Mouse (Mus musculus): ENCODE results near the gene Axl. TPM values are rescaled to one million over a fixed set of nuclear protein-coding genes. Genes with fewer than 3 reads are reported as not detected.
A peak's percentile ranks its signal among the peaks of the same experiment; 100 is the strongest.

The Axl gene
- polyA plus RNA-seq, 1 experiment from 2014 or later: 114 TPM

GRCm38 (mm10) chr7:25816241-25816919, 27.9 kb upstream of the Axl start, which contains the start of gene Cyp2s1:
Gene Cyp2s1 (minus strand): TSS chr7:25816913.
- no peaks in the 10 kb centered on the region for H3K9me3 ChIP-seq (ENCODE audit: control insufficient read depth, low read length)
- H3K36me3 ChIP-seq (ENCODE audit: control insufficient read depth, insufficient read depth, low read length): no peaks in the 10 kb centered on the region
- H3K4me2 ChIP-seq (ENCODE audit: low read depth, low read length): peak within 1 kb of the TSS; percentile 90
- DNase-seq (ENCODE audit: low spot score) (peak; percentile 48), ATAC-seq (ENCODE audit: low read depth) (peak; percentile 63; the same call in 1 of the 2 replicates)
- peak within 1 kb of the TSS; percentile 46 for H3K4me3 ChIP-seq (ENCODE audit: low read depth, low read length)
- peak within 1 kb of the TSS; percentile 68 for H3K9ac ChIP-seq (ENCODE audit: low read depth, low read length)
- no peak within 1 kb of the TSS for H3K27ac ChIP-seq (replicated peaks; ENCODE audit: low read depth, low read length)
- 1% methylated on average over 36 of the region's 40 CpGs for WGBS
- H3K4me1 ChIP-seq (ENCODE audit: control insufficient read depth, insufficient read depth, low read length): peaks cover 10% of the 10 kb centered on the region; the same call in 1 of the 2 replicates
- H3K27me3 ChIP-seq (replicated peaks; ENCODE audit: control insufficient read depth, insufficient read depth, low read length): no peaks in the 10 kb centered on the region

DNA sequence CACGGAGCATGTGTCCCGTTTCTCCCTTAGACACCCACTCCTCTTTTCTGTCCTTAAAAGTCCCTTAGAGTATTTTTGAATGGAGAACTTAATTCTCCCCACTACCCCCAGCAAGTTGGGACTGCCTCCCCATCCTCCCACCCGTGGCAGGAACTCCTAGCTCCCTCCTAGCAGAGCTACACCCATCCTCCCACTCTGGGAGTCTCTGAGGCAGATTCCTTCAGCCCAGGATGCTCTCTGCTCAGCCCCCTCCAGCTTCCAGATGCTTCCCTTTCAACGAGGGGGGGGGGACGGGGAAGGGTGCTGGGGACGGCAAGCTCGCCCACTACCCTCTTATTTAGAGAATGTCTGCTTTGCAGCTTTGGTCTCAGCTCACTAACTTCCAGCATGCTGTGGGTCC, 27.1 kb upstream of the Axl start:
- peak overlapping the region; percentile 68; the same call in 1 of the 2 replicates for H3K9ac ChIP-seq (ENCODE audit: low read depth, low read length)

DNA sequence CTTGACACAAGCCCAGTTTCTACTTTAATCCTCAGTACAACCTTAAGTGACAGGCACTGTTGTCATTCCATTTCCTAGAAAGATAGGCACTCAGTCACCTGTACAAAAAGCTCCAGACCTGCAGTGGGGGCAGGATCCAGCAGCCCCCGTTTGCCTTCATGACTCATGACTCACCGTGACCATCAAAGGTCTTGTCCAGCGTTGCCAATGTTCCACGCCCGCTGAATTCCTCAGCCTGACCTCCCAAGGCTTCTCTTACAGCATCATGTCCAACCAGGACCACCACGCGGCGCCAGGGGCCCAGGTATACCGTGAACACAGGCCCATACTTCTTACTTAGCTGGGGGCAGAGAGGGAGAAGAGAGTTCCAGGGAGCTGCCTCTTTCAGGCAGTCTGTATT, 26.2 kb upstream of the Axl start:
- Histone ChIP-seq H3K9ac (ENCODE audit: low read depth, low read length) (no peak overlapping the region), H3K9me3 (ENCODE audit: control insufficient read depth, low read length) (no peaks in the 10 kb centered on the region), H3K4me1 (ENCODE audit: control insufficient read depth, insufficient read depth, low read length) (peaks cover 10% of the 10 kb centered on the region; the same call in 1 of the 2 replicates), H3K4me3 (ENCODE audit: low read depth, low read length) (no peak overlapping the region), H3K36me3 (ENCODE audit: control insufficient read depth, insufficient read depth, low read length) (no peaks in the 10 kb centered on the region), H3K4me2 (ENCODE audit: low read depth, low read length) (no peak overlapping the region), H3K27me3 (replicated peaks; ENCODE audit: control insufficient read depth, insufficient read depth, low read length) (no peaks in the 10 kb centered on the region), H3K27ac (replicated peaks; ENCODE audit: low read depth, low read length) (no peak overlapping the region)
- DNase-seq (ENCODE audit: low spot score) (no peak), ATAC-seq (ENCODE audit: low read depth) (no peak)
- WGBS: 66% methylated on average over 9 of the region's 9 CpGs

More for the DNA sequence above, 27.1 kb upstream of the Axl start:
- WGBS: 11% methylated on average over 7 of the region's 7 CpGs
- Histone ChIP-seq H3K4me1 (ENCODE audit: control insufficient read depth, insufficient read depth, low read length) (peaks cover 10% of the 10 kb centered on the region; the same call in 1 of the 2 replicates), H3K27ac (replicated peaks; ENCODE audit: low read depth, low read length) (no peak overlapping the region), H3K36me3 (ENCODE audit: control insufficient read depth, insufficient read depth, low read length) (no peaks in the 10 kb centered on the region), H3K4me3 (ENCODE audit: low read depth, low read length) (peak overlapping the region; percentile 46), H3K9me3 (ENCODE audit: control insufficient read depth, low read length) (no peaks in the 10 kb centered on the region), H3K27me3 (replicated peaks; ENCODE audit: control insufficient read depth, insufficient read depth, low read length) (no peaks in the 10 kb centered on the region), H3K4me2 (ENCODE audit: low read depth, low read length) (peak overlapping the region; percentile 90)
- no peak for DNase-seq (ENCODE audit: low spot score)
- no peak for ATAC-seq (ENCODE audit: low read depth)

- Histone ChIP-seq H3K4me3 (ENCODE audit: low read depth, low read length) (no peak overlapping the region), H3K9me3 (ENCODE audit: control insufficient read depth, low read length) (no peaks in the 10 kb centered on the region), H3K27ac (replicated peaks; ENCODE audit: low read depth, low read length) (no peak overlapping the region), H3K27me3 (replicated peaks; ENCODE audit: control insufficient read depth, insufficient read depth, low read length) (no peaks in the 10 kb centered on the region), H3K9ac (ENCODE audit: low read depth, low read length) (no peak overlapping the region), H3K4me2 (ENCODE audit: low read depth, low read length) (no peak overlapping the region), H3K4me1 (ENCODE audit: control insufficient read depth, insufficient read depth, low read length) (peaks cover 10% of the 10 kb centered on the region; the same call in 1 of the 2 replicates), H3K36me3 (ENCODE audit: control insufficient read depth, insufficient read depth, low read length) (no peaks in the 10 kb centered on the region)
- 79% methylated on average over 1 of the region's 1 CpGs for whole genome bisulfite sequencing
- no peak for ATAC-seq (ENCODE audit: low read depth)
- no peak for DNase-seq (ENCODE audit: low spot score)
These were observed 23.7 kb upstream of the Axl start for GRCm38 (mm10) chr7:25812195-25812594.

GRCm38 (mm10) chr7:25811716-25812115, 23.2 kb upstream of the Axl start:
- DNase-seq (ENCODE audit: low spot score) (no peak), ATAC-seq (ENCODE audit: low read depth) (no peak)
- Histone ChIP-seq H3K36me3 (ENCODE audit: control insufficient read depth, insufficient read depth, low read length) (no peaks in the 10 kb centered on the region), H3K9me3 (ENCODE audit: control insufficient read depth, low read length) (no peaks in the 10 kb centered on the region), H3K4me3 (ENCODE audit: low read depth, low read length) (no peak overlapping the region), H3K9ac (ENCODE audit: low read depth, low read length) (no peak overlapping the region), H3K4me1 (ENCODE audit: control insufficient read depth, insufficient read depth, low read length) (peaks cover 8% of the 10 kb centered on the region; the same call in 1 of the 2 replicates), H3K27me3 (replicated peaks; ENCODE audit: control insufficient read depth, insufficient read depth, low read length) (no peaks in the 10 kb centered on the region), H3K27ac (replicated peaks; ENCODE audit: low read depth, low read length) (no peak overlapping the region), H3K4me2 (ENCODE audit: low read depth, low read length) (no peak overlapping the region)
- WGBS: 73% methylated on average over 2 of the region's 2 CpGs

GRCm38 (mm10) chr7:25805631-25806343, 17.3 kb upstream of the Axl start:
- Histone ChIP-seq H3K9me3 (ENCODE audit: control insufficient read depth, low read length) (no peaks in the 10 kb centered on the region), H3K4me1 (ENCODE audit: control insufficient read depth, insufficient read depth, low read length) (peaks cover 12% of the 10 kb centered on the region), H3K4me3 (ENCODE audit: low read depth, low read length) (peak overlapping the region; percentile 8), H3K27ac (replicated peaks; ENCODE audit: low read depth, low read length) (no peak overlapping the region), H3K4me2 (ENCODE audit: low read depth, low read length) (peak overlapping the region; percentile 42), H3K9ac (ENCODE audit: low read depth, low read length) (peak overlapping the region; percentile 45; the same call in 1 of the 2 replicates), H3K36me3 (ENCODE audit: control insufficient read depth, insufficient read depth, low read length) (no peaks in the 10 kb centered on the region), H3K27me3 (replicated peaks; ENCODE audit: control insufficient read depth, insufficient read depth, low read length) (no peaks in the 10 kb centered on the region)
- WGBS: 18% methylated on average over 21 of the region's 21 CpGs
- ATAC-seq (ENCODE audit: low read depth) (peak; percentile 45), DNase-seq (ENCODE audit: low spot score) (peak; percentile 92)

DNA sequence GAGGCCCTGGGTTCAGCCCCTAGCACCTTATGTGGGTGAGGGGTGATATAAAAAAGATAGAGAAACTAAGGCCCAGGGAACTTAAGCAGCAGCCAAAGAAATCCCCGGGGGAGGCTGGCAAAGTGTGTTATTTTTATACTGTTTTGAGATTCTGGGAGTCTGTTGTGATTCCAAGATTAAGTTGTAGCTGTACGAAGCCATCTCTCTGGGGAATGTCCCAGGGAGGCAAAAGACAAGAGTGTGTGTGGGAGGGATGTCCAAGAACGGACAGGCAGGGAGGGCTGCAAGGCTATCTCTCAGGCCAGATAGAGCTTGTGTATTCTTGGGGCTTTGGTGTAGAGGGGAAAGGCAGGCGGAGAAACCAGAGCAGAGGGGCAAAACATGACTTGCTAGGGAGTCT, 16.3 kb upstream of the Axl start:
- H3K4me1 ChIP-seq (ENCODE audit: control insufficient read depth, insufficient read depth, low read length): peaks cover 12% of the 10 kb centered on the region
- DNase-seq (ENCODE audit: low spot score): no peak
- H3K9me3 ChIP-seq (ENCODE audit: control insufficient read depth, low read length): no peaks in the 10 kb centered on the region
- H3K9ac ChIP-seq (ENCODE audit: low read depth, low read length): no peak overlapping the region
- WGBS: 66% methylated on average over 4 of the region's 4 CpGs
- no peak overlapping the region for H3K4me3 ChIP-seq (ENCODE audit: low read depth, low read length)
- no peak overlapping the region for H3K27ac ChIP-seq (replicated peaks; ENCODE audit: low read depth, low read length)
- H3K27me3 ChIP-seq (replicated peaks; ENCODE audit: control insufficient read depth, insufficient read depth, low read length): no peaks in the 10 kb centered on the region
- no peak for ATAC-seq (ENCODE audit: low read depth)
- no peak overlapping the region for H3K4me2 ChIP-seq (ENCODE audit: low read depth, low read length)
- no peaks in the 10 kb centered on the region for H3K36me3 ChIP-seq (ENCODE audit: control insufficient read depth, insufficient read depth, low read length)

- DNase-seq (ENCODE audit: low spot score) (no peak), ATAC-seq (ENCODE audit: low read depth) (no peak)
- no peak overlapping the region for H3K9ac ChIP-seq (ENCODE audit: low read depth, low read length)
- WGBS: 75% methylated on average over 13 of the region's 13 CpGs
- no peak overlapping the region for H3K4me3 ChIP-seq (ENCODE audit: low read depth, low read length)
- H3K36me3 ChIP-seq (ENCODE audit: control insufficient read depth, insufficient read depth, low read length): no peaks in the 10 kb centered on the region
- no peaks in the 10 kb centered on the region for H3K9me3 ChIP-seq (ENCODE audit: control insufficient read depth, low read length)
- peaks cover 12% of the 10 kb centered on the region for H3K4me1 ChIP-seq (ENCODE audit: control insufficient read depth, insufficient read depth, low read length)
- no peak overlapping the region; the same call in 1 of the 2 replicates for H3K27ac ChIP-seq (replicated peaks; ENCODE audit: low read depth, low read length)
- no peaks in the 10 kb centered on the region for H3K27me3 ChIP-seq (replicated peaks; ENCODE audit: control insufficient read depth, insufficient read depth, low read length)
- H3K4me2 ChIP-seq (ENCODE audit: low read depth, low read length): no peak overlapping the region
These were observed 15.0 kb upstream of the Axl start for GRCm38 (mm10) chr7:25803460-25803859.
